Mouse (Mus musculus): ENCODE results near the gene Spry1.

Gene Spry1

GRCm38 (mm10) chr3:37648244-37648643 is 8.5 kb downstream of the Spry1 start:
- H3K36me3 ChIP-seq (ENCODE audit: control insufficient read depth, insufficient read depth, low read length, poor library complexity, severe bottlenecking): no peaks in the 10 kb centered on the region
- no peak for DNase-seq (ENCODE audit: low read depth, low spot score)
- no peaks in the 10 kb centered on the region for H3K27me3 ChIP-seq (ENCODE audit: control insufficient read depth, insufficient read depth, low read length, poor library complexity, severe bottlenecking)

- no peaks in the 10 kb centered on the region for H3K36me3 ChIP-seq (ENCODE audit: control insufficient read depth, insufficient read depth, low read length, poor library complexity, severe bottlenecking)
- H3K27me3 ChIP-seq (ENCODE audit: control insufficient read depth, insufficient read depth, low read length, poor library complexity, severe bottlenecking): no peaks in the 10 kb centered on the region
- DNase-seq (ENCODE audit: low read depth, low spot score): no peak
Observed at GRCm38 (mm10) chr3:37649281-37649680, 9.5 kb downstream of the Spry1 start.

- H3K36me3 ChIP-seq (ENCODE audit: control insufficient read depth, insufficient read depth, low read length, poor library complexity, severe bottlenecking): no peaks in the 10 kb centered on the region
- DNase-seq (ENCODE audit: low read depth, low spot score): no peak
- no peaks in the 10 kb centered on the region for H3K27me3 ChIP-seq (ENCODE audit: control insufficient read depth, insufficient read depth, low read length, poor library complexity, severe bottlenecking)
Observed at GRCm38 (mm10) chr3:37652537-37652936, 12.8 kb downstream of the Spry1 start.

GRCm38 (mm10) chr3:37653935-37654729 is 14.4 kb downstream of the Spry1 start:
- H3K27me3 ChIP-seq (ENCODE audit: control insufficient read depth, insufficient read depth, low read length, poor library complexity, severe bottlenecking): no peaks in the 10 kb centered on the region
- peak; percentile 41 for DNase-seq (ENCODE audit: low read depth, low spot score)
- no peaks in the 10 kb centered on the region for H3K36me3 ChIP-seq (ENCODE audit: control insufficient read depth, insufficient read depth, low read length, poor library complexity, severe bottlenecking)

- Histone ChIP-seq H3K27me3 (ENCODE audit: control insufficient read depth, insufficient read depth, low read length, poor library complexity, severe bottlenecking) (no peaks in the 10 kb centered on the region), H3K36me3 (ENCODE audit: control insufficient read depth, insufficient read depth, low read length, poor library complexity, severe bottlenecking) (no peaks in the 10 kb centered on the region)
- no peak for DNase-seq (ENCODE audit: low read depth, low spot score)
Observed at GRCm38 (mm10) chr3:37654787-37655186, 15.0 kb downstream of the Spry1 start.

GRCm38 (mm10) chr3:37655933-37656633 is 16.3 kb downstream of the Spry1 start:
- Histone ChIP-seq H3K36me3 (ENCODE audit: control insufficient read depth, insufficient read depth, low read length, poor library complexity, severe bottlenecking) (no peaks in the 10 kb centered on the region), H3K27me3 (ENCODE audit: control insufficient read depth, insufficient read depth, low read length, poor library complexity, severe bottlenecking) (no peaks in the 10 kb centered on the region)
- DNase-seq (ENCODE audit: low read depth, low spot score): peak; percentile 42

- DNase-seq (ENCODE audit: low read depth, low spot score): no peak
- Histone ChIP-seq H3K36me3 (ENCODE audit: control insufficient read depth, insufficient read depth, low read length, poor library complexity, severe bottlenecking) (no peaks in the 10 kb centered on the region), H3K27me3 (ENCODE audit: control insufficient read depth, insufficient read depth, low read length, poor library complexity, severe bottlenecking) (no peaks in the 10 kb centered on the region)
Observed at GRCm38 (mm10) chr3:37657009-37657408, 17.3 kb downstream of the Spry1 start.

- H3K27me3 ChIP-seq (ENCODE audit: control insufficient read depth, insufficient read depth, low read length, poor library complexity, severe bottlenecking): no peaks in the 10 kb centered on the region
- no peaks in the 10 kb centered on the region for H3K36me3 ChIP-seq (ENCODE audit: control insufficient read depth, insufficient read depth, low read length, poor library complexity, severe bottlenecking)
- no peak for DNase-seq (ENCODE audit: low read depth, low spot score)
Observed at GRCm38 (mm10) chr3:37658155-37658554, 18.4 kb downstream of the Spry1 start.

- no peak for DNase-seq (ENCODE audit: low read depth, low spot score)
- no peaks in the 10 kb centered on the region for H3K27me3 ChIP-seq (ENCODE audit: control insufficient read depth, insufficient read depth, low read length, poor library complexity, severe bottlenecking)
- no peaks in the 10 kb centered on the region for H3K36me3 ChIP-seq (ENCODE audit: control insufficient read depth, insufficient read depth, low read length, poor library complexity, severe bottlenecking)
Observed at GRCm38 (mm10) chr3:37659621-37660020, 19.9 kb downstream of the Spry1 start.

- peak; percentile 31 for DNase-seq (ENCODE audit: low read depth, low spot score)
- H3K36me3 ChIP-seq (ENCODE audit: control insufficient read depth, insufficient read depth, low read length, poor library complexity, severe bottlenecking): no peaks in the 10 kb centered on the region
- no peaks in the 10 kb centered on the region; the same call in 1 of the 2 replicates for H3K27me3 ChIP-seq (ENCODE audit: control insufficient read depth, insufficient read depth, low read length, poor library complexity, severe bottlenecking)
Observed at GRCm38 (mm10) chr3:37666291-37667118, 26.8 kb downstream of the Spry1 start.

GRCm38 (mm10) chr3:37667119-37667467 is 27.3 kb downstream of the Spry1 start:
- no peak for DNase-seq (ENCODE audit: low read depth, low spot score)
- no peaks in the 10 kb centered on the region; the same call in 1 of the 2 replicates for H3K27me3 ChIP-seq (ENCODE audit: control insufficient read depth, insufficient read depth, low read length, poor library complexity, severe bottlenecking)

GRCm38 (mm10) chr3:37667736-37668135 is 28.0 kb downstream of the Spry1 start:
- no peaks in the 10 kb centered on the region; the same call in 1 of the 2 replicates for H3K27me3 ChIP-seq (ENCODE audit: control insufficient read depth, insufficient read depth, low read length, poor library complexity, severe bottlenecking)
- H3K36me3 ChIP-seq (ENCODE audit: control insufficient read depth, insufficient read depth, low read length, poor library complexity, severe bottlenecking): no peaks in the 10 kb centered on the region
- no peak for DNase-seq (ENCODE audit: low read depth, low spot score)

More at GRCm38 (mm10) chr3:37667119-37667467, 27.3 kb downstream of the Spry1 start:
- H3K36me3 ChIP-seq (ENCODE audit: control insufficient read depth, insufficient read depth, low read length, poor library complexity, severe bottlenecking): no peaks in the 10 kb centered on the region

GRCm38 (mm10) chr3:37668652-37669051 is 28.9 kb downstream of the Spry1 start:
- Histone ChIP-seq H3K27me3 (ENCODE audit: control insufficient read depth, insufficient read depth, low read length, poor library complexity, severe bottlenecking) (no peaks in the 10 kb centered on the region; the same call in 1 of the 2 replicates), H3K36me3 (ENCODE audit: control insufficient read depth, insufficient read depth, low read length, poor library complexity, severe bottlenecking) (no peaks in the 10 kb centered on the region)
- no peak for DNase-seq (ENCODE audit: low read depth, low spot score)

- no peak for DNase-seq (ENCODE audit: low read depth, low spot score)
- Histone ChIP-seq H3K36me3 (ENCODE audit: control insufficient read depth, insufficient read depth, low read length, poor library complexity, severe bottlenecking) (no peaks in the 10 kb centered on the region), H3K27me3 (ENCODE audit: control insufficient read depth, insufficient read depth, low read length, poor library complexity, severe bottlenecking) (no peaks in the 10 kb centered on the region; the same call in 1 of the 2 replicates)
Observed at GRCm38 (mm10) chr3:37669100-37669499, 29.4 kb downstream of the Spry1 start.
